Mouse (Mus musculus): ENCODE measurements at regions not wholly inside any gene's neighbourhood (a gene's known extent, or its start where the extent isn't known, plus 50 kb on each side); places are given as distances from the start of the nearest gene placed in this dataset.

DNA sequence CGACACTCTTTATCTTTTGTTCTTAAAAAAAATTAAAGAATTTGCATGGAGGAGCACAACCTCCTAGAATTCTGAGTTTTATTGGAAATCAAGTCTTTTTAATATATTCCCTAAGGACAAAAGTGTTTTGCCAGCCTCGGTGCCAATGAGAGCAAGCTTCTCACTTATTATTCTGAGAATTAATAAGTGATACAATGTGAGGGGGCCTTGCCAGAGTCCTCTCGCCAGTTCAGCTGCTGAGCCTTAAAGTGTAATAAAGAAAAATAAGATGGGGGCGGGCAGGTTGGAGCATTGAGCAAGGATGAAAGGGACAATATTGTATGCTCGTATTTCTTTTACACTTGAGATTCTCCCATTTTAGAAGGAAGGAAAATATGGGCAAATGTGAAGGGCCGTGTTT, 79.2 kb upstream of the Tsc22d2 start:
- intact Hi-C loops (cut with DNase I) = no loop called here
- no peak for DNase-seq (ENCODE audit: low spot score)

DNA sequence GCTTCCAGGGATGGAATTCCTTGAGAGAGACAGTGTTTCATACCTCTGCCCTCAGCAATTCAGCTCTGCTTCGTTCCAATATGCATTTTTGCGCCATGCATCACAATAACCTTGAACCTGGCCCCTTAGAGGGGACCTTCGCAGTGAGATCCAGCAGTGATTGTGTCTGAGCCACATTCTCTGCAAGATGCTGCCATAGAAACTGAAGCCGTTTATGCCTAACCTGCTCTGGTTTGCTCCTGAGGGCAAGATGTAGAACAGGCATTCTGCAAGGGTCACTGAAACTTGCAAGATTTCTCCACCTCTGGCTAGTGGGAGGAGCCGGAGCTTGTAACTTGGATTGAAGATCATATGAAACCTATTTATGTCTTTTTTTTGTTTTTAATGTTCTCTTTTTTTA, 78.4 kb upstream of the Tsc22d2 start:
- no peak for DNase-seq (ENCODE audit: low spot score)
- intact Hi-C loops (cut with DNase I) = no loop called here

DNA sequence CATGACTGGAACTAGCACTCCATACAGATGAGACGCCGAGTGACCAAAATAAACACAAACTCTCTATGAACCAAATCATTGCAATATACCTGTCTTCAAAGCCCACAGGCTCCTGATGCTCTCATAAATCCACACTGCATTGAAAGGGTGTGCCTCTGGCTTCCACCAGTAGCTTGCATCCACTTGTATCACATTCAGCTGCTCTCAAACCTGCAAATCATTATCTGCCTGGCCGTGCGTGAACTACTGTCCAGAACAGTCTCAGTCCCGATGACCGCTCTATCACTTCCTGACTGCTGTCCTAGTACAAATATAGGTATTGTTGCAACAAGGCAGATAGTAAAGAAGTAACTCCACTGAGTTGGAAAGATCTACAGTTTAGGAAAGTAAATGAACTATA, 77.9 kb upstream of the Tsc22d2 start:
- DNase-seq (ENCODE audit: low spot score) = no peak
- intact Hi-C loops (cut with DNase I) = no loop called here

DNA sequence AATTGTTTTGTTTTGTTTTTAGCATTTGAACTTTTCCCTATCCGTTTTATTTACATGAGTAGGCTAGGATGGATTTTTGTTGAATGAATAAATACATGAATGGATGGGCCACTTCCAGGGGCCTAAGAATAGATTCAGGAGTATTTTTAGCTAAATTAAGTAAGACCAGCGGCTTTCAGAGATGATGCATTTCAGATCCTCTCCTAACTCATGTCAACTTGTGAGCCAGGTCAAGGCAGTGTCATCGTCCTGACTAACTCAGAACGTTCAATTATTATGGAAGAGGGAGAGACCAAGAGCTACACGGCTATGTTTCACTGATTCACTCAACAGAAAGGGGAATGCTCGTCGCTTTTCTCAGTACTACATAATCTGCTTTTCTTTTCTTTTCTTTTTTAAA, 75.5 kb upstream of the Tsc22d2 start:
- intact Hi-C loops (cut with DNase I) = no loop called here
- DNase-seq (ENCODE audit: low spot score) = no peak

DNA sequence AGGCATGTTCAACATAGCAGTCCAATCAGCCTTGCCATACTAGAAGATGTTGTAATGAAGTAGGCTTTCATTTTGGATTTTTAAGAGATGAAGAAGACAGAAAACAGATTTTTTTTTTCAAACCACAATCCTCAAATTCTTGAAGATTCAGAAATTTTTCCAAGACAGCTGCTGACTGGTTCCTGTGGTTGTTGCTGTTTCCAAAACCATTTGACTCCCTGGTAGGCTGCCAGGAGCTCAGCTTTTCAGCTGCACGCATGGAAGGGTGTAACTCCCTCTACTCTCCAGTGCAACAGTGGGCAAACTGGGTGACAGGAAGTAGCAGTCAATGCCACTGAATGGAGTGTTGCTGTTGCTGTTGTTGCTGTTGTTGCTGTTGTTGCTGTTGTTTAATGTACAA, 72.4 kb upstream of the Tsc22d2 start:
- intact Hi-C loops (cut with DNase I) = no loop called here
- DNase-seq (ENCODE audit: low spot score) = no peak

DNA sequence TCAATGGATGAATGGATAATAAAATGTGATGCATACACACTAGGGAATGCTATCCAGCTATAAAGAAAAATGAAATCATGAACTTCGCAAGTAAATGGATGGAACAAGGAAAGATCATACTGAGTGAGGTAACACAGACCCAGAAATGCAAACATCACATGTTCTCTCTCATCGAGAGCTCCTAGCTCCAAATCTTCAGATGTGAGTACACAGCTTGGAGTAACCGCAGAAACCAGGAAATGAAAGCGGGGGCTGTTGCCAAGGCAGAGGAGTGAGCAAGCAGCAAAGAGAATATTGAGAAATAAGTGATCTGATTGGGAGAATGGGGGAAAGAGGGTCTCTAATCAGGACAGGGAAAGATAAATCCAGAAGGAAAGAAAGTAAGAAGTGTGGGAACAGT, 52.0 kb upstream of the Tsc22d2 start:
- DNase-seq (ENCODE audit: low spot score) = no peak
- intact Hi-C loops (cut with DNase I) = no loop called here

DNA sequence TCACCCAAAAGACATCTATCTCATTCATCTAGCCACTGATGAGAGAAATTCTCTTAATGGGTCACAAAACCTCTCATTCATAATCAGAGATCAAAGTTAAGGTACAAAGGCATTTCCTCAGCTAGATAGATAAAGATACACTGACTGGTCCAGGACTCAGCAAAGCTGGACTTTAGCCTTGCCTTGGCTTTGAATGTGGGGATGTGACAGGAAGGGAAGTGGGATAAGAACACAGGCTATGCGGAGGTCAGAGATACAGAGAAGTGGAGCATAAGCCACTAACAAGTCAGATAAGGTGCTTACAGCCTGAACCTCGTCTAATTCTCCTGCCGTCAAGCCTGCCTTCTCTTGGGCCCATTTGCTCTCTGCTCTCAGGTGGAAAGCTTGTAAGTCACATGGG, 50.0 kb upstream of the Tsc22d2 start:
- intact Hi-C loops (cut with DNase I) = no loop called here
- no peak for DNase-seq (ENCODE audit: low spot score)

Measured in heart, postnatal 25 days (tissue).